In genomic region chr6:83101316-83101687, GRCm38 (mm10) we compare ENCODE assay signal across 8 mouse cellular contexts. TPM values are rescaled to one million over a fixed set of nuclear protein-coding genes. Genes with fewer than 3 reads are reported as not detected.
DNase-seq lines count a peak whose midpoint lies in the region; ATAC-seq and TF ChIP-seq lines count a peak whose summit lies in the region.

Ccdc142 (plus strand) TSS chr6:83101601.
Gm42688 (plus strand) TSS chr6:83101617.

- no peaks in the 10 kb centered on the region for H3K9me3 ChIP-seq in embryonic facial prominence, embryonic 14.5 days (ENCODE audit: control insufficient read depth, low read length)
- H3K9me3 ChIP-seq in limb, embryonic 11.5 days (ENCODE audit: control insufficient read depth, low read length): no peaks in the 10 kb centered on the region
- no peaks in the 10 kb centered on the region for H3K9me3 ChIP-seq in midbrain, embryonic 13.5 days

- peaks cover 5% of the 10 kb centered on the region; the same call in 1 of the 2 replicates for H3K4me1 ChIP-seq in embryonic facial prominence, embryonic 14.5 days (ENCODE audit: control insufficient read depth, insufficient read depth, low read length)
- H3K4me1 ChIP-seq in heart, adult 2 months (ENCODE audit: control insufficient read depth, insufficient read depth, low read length): peaks cover 4% of the 10 kb centered on the region
- peaks cover 19% of the 10 kb centered on the region for H3K4me1 ChIP-seq in kidney, adult 2 months (ENCODE audit: control insufficient read depth, insufficient read depth, low read length)
- H3K4me1 ChIP-seq in limb, embryonic 11.5 days (ENCODE audit: control insufficient read depth, insufficient read depth, low read length): peaks cover 14% of the 10 kb centered on the region
- H3K4me1 ChIP-seq in midbrain, embryonic 13.5 days (replicated peaks): peaks cover 20% of the 10 kb centered on the region

- H3K4me2 ChIP-seq in embryonic facial prominence, embryonic 14.5 days (ENCODE audit: low read depth, low read length): peak within 1 kb of the TSS; percentile 97
- H3K4me2 ChIP-seq in limb, embryonic 11.5 days (ENCODE audit: low read depth, severe bottlenecking): peak within 1 kb of the TSS; percentile 100
- peak within 1 kb of the TSS; percentile 94 for H3K4me2 ChIP-seq in midbrain, embryonic 13.5 days (replicated peaks)

- TF ChIP-seq CTCF in heart, adult 2 months (IDR thresholded peaks at IDR 0.05): peak; percentile 68
- TF ChIP-seq CTCF in kidney, adult 2 months (conservative IDR thresholded peaks at IDR 0.05; ENCODE audit: insufficient read depth, insufficient read length, low read depth, low read length): peak; percentile 75

- H3K27ac ChIP-seq in embryonic facial prominence, embryonic 14.5 days (replicated peaks; ENCODE audit: low read depth, low read length): peak within 1 kb of the TSS; percentile 74
- H3K27ac ChIP-seq in heart, adult 2 months: peak within 1 kb of the TSS; percentile 89
- peak within 1 kb of the TSS; percentile 79 for H3K27ac ChIP-seq in kidney, adult 2 months (ENCODE audit: insufficient read depth, low read depth, low read length)
- peak within 1 kb of the TSS; percentile 2 for H3K27ac ChIP-seq in limb, embryonic 11.5 days (replicated peaks; ENCODE audit: low read depth, low read length)
- peak within 1 kb of the TSS; percentile 87 for H3K27ac ChIP-seq in midbrain, embryonic 13.5 days

- H3K79me2 ChIP-seq in heart, adult 2 months (replicated peaks; ENCODE audit: control insufficient read depth, insufficient read depth, low read length): no peaks in the 10 kb centered on the region

- peak; percentile 64; the same call in 1 of the 2 replicates for TF ChIP-seq EP300 in heart, adult 2 months (IDR thresholded peaks at IDR 0.05; ENCODE audit: insufficient read depth, low read depth, low read length)

- WGBS in embryonic facial prominence, embryonic 14.5 days: 2% methylated on average over 11 of the region's 25 CpGs
- under 1% methylated on average over 25 of the region's 25 CpGs for WGBS in heart, adult 2 months
- WGBS in kidney, adult 2 months: under 1% methylated on average over 25 of the region's 25 CpGs
- WGBS in limb, embryonic 11.5 days: 2% methylated on average over 25 of the region's 25 CpGs
- WGBS in midbrain, embryonic 13.5 days: under 1% methylated on average over 25 of the region's 25 CpGs

- peak within 1 kb of the TSS; percentile 73 for H3K4me3 ChIP-seq in embryonic facial prominence, embryonic 14.5 days (ENCODE audit: low read depth, low read length)
- H3K4me3 ChIP-seq in heart, adult 2 months: peak within 1 kb of the TSS; percentile 72
- H3K4me3 ChIP-seq in kidney, adult 2 months (ENCODE audit: insufficient read depth, low read depth, low read length): peak within 1 kb of the TSS; percentile 84
- peak within 1 kb of the TSS; percentile 75 for H3K4me3 ChIP-seq in limb, embryonic 11.5 days (ENCODE audit: low read depth, low read length)
- H3K4me3 ChIP-seq in midbrain, embryonic 13.5 days (replicated peaks): peak within 1 kb of the TSS; percentile 73

- H3K27me3 ChIP-seq in embryonic facial prominence, embryonic 14.5 days (replicated peaks; ENCODE audit: control insufficient read depth, insufficient read depth, low read length): 0 out of 2 replicates have a peak, but pooled peaks cover 5% of the 10 kb centered on the region
- no peaks in the 10 kb centered on the region for H3K27me3 ChIP-seq in heart, adult 2 months (ENCODE audit: control insufficient read depth, insufficient read depth, low read length)
- H3K27me3 ChIP-seq in kidney, adult 2 months (replicated peaks; ENCODE audit: control insufficient read depth, insufficient read depth, low read length): no peaks in the 10 kb centered on the region
- 0 out of 2 replicates have a peak, but pooled peaks cover 3% of the 10 kb centered on the region for H3K27me3 ChIP-seq in limb, embryonic 11.5 days (ENCODE audit: control insufficient read depth, insufficient read depth, low read length)
- H3K27me3 ChIP-seq in midbrain, embryonic 13.5 days: peaks cover 16% of the 10 kb centered on the region

- peak; percentile 89 for ATAC-seq in embryonic facial prominence, embryonic 14.5 days (ENCODE audit: low read depth)
- ATAC-seq in limb, embryonic 11.5 days (ENCODE audit: insufficient number of reproducible peaks, low FRiP score, low TSS enrichment, low read depth): peak; percentile 75
- ATAC-seq in midbrain, embryonic 13.5 days: peak; percentile 83

- TF ChIP-seq POLR2A in heart, adult 2 months (IDR thresholded peaks at IDR 0.05; ENCODE audit: insufficient read depth, low read depth, low read length): peak; percentile 68
- TF ChIP-seq POLR2A in kidney, adult 2 months (IDR thresholded peaks at IDR 0.05; ENCODE audit: low read depth, low read length): no peak

- intact Hi-C loops in heart, adult 2 months (cut with DNase I): loop anchor here (1.0 to 10.0 kb wide), 2 partner anchors 105 to 163 kb away; no protein-coding TSS in a partner anchor

- H3K9ac ChIP-seq in embryonic facial prominence, embryonic 14.5 days (ENCODE audit: low read depth, low read length): peak within 1 kb of the TSS; percentile 73
- H3K9ac ChIP-seq in heart, adult 2 months (ENCODE audit: low read depth, low read length): peak within 1 kb of the TSS; percentile 91
- peak within 1 kb of the TSS; percentile 75 for H3K9ac ChIP-seq in limb, embryonic 11.5 days (ENCODE audit: low read length)
- peak within 1 kb of the TSS; percentile 81 for H3K9ac ChIP-seq in midbrain, embryonic 13.5 days (replicated peaks)

- peak; percentile 96 for DNase-seq in 416B (ENCODE audit: low read depth)
- DNase-seq in adrenal gland, postnatal 4 days (ENCODE audit: low spot score in 2 of 2): peak; percentile 56 to 81
- peak; percentile 94 for DNase-seq in embryonic facial prominence, embryonic 14.5 days (ENCODE audit: low spot score)
- peak; percentile 89 to 92 for DNase-seq in heart, adult 2 months
- peak; percentile 96 for DNase-seq in kidney, adult 2 months
- DNase-seq in limb, embryonic 11.5 days (ENCODE audit: low spot score): peak; percentile 82
- peak; percentile 84 to 87 for DNase-seq in spleen, adult 18-20 months

- 0 out of 2 replicates have a peak, but pooled peaks cover 3% of the 10 kb centered on the region for H3K36me3 ChIP-seq in embryonic facial prominence, embryonic 14.5 days (ENCODE audit: control insufficient read depth, insufficient read depth, low read length)
- H3K36me3 ChIP-seq in heart, adult 2 months (ENCODE audit: control insufficient read depth, insufficient read depth, low read length): no peaks in the 10 kb centered on the region
- H3K36me3 ChIP-seq in kidney, adult 2 months (ENCODE audit: control insufficient read depth, insufficient read depth, low read length): no peaks in the 10 kb centered on the region
- H3K36me3 ChIP-seq in limb, embryonic 11.5 days (ENCODE audit: control insufficient read depth, insufficient read depth, low read length): no peaks in the 10 kb centered on the region
- H3K36me3 ChIP-seq in midbrain, embryonic 13.5 days: 0 out of 2 replicates have a peak, but pooled peaks cover 9% of the 10 kb centered on the region

RNA-seq across cellular contexts. Expression of gene Ccdc142, which starts in this region (rescaled TPM):
- total RNA-seq in adrenal gland, postnatal 4 days (2021): 10 to 100 TPM; 10.0 to 15.7 TPM
- polyA plus RNA-seq in embryonic facial prominence, embryonic 14.5 days (2014; fragmentation: Nextera tagmentation; extraction: Ambion mirVana): 1.3 and 3.4 TPM in 2 replicates
- total RNA-seq in heart, adult 2 months (2021): 1 to 10 TPM; 2.0 to 2.5 TPM
- 1.7 and 2.4 TPM in 2 replicates for polyA plus RNA-seq in heart, adult 2 months (2012; rRNA removed)
- 3.0 and 5.9 TPM in 2 replicates for polyA plus RNA-seq in kidney, adult 2 months (2012; rRNA removed)
- 1.9 and 2.0 TPM in 2 replicates for polyA plus RNA-seq in limb, embryonic 11.5 days (2014; fragmentation: Nextera tagmentation; extraction: Ambion mirVana)
- polyA plus RNA-seq in midbrain, embryonic 13.5 days (2015; fragmentation: Nextera tagmentation; extraction: Ambion mirVana): 4.3 and 5.7 TPM in 2 replicates

RNA-seq across cellular contexts. Expression of gene Gm42688, which starts in this region (rescaled TPM):
- 10 to 100 TPM; 10.6 to 11.4 TPM for total RNA-seq in adrenal gland, postnatal 4 days (2021)
- 2.1 TPM in 2 replicates for polyA plus RNA-seq in embryonic facial prominence, embryonic 14.5 days (2014; fragmentation: Nextera tagmentation; extraction: Ambion mirVana)
- under 1 TPM; 0.80 to 0.94 TPM for total RNA-seq in heart, adult 2 months (2021)
- 1.6 TPM in 2 replicates for polyA plus RNA-seq in heart, adult 2 months (2012; rRNA removed)
- polyA plus RNA-seq in kidney, adult 2 months (2012; rRNA removed): 4.3 and 4.4 TPM in 2 replicates
- polyA plus RNA-seq in limb, embryonic 11.5 days (2014; fragmentation: Nextera tagmentation; extraction: Ambion mirVana): 2.3 and 2.4 TPM in 2 replicates
- polyA plus RNA-seq in midbrain, embryonic 13.5 days (2015; fragmentation: Nextera tagmentation; extraction: Ambion mirVana): 3.7 and 5.0 TPM in 2 replicates

Comparison
In these comparisons a context has a peak if more than half of its experiments do, and no peak if none do; other contexts are left out.
1. Peak in every context shown above with its lines: DNase-seq, ATAC-seq, H3K4me3 ChIP-seq and H3K27ac ChIP-seq.
2. RNA of gene Gm42688 (total RNA-seq): 10.6 to 11.4 TPM in adrenal gland, postnatal 4 days; 0.80 to 0.94 TPM in heart, adult 2 months; every median in the first group is over 4 times any median in the second.
3. H3K27ac ChIP-seq: peak in every context shown above with its lines; median percentile 89 in heart, adult 2 months; 87 in midbrain, embryonic 13.5 days; 79 in kidney, adult 2 months; 74 in embryonic facial prominence, embryonic 14.5 days; 2 in limb, embryonic 11.5 days.